Mouse (Mus musculus) Patski (cell line): ENCODE measurements around the gene Tff1. TPM values are rescaled to one million over a fixed set of nuclear protein-coding genes. Genes with fewer than 3 reads are reported as not detected.

ENCODE experiments used
- ATAC-seq: fragments of 100-300 bp; one replicate; pipeline ENCODE4 v1.8.0; 2021
- CTCF ChIA-PET: fragments of 350-600 bp; sonication (Branson Sonifier 250); formaldehyde crosslinking; loops from one replicate; lab custom pipeline; 2022; ENCODE audit warnings: inconsistent platforms; lab: Charles Lee
- POLR2A ChIA-PET: fragments of 350-600 bp; sonication (Branson Sonifier 250); formaldehyde crosslinking; loops from one replicate; lab custom pipeline; 2022; ENCODE audit warnings: antibody characterized with exemption, inconsistent platforms; lab: Charles Lee
- DNase-seq: peaks from one replicate; pipeline ENCODE4 v3.0.0-alpha.2; 2011; ENCODE audit warnings: low read depth, low spot score
- H3K27me3 ChIP-seq: fragments of 371-371 bp; one replicate; pipeline ENCODE4 v1.5.1; 2021
- CTCF ChIP-seq: fragments of 100-300 bp; IDR thresholded peaks from one replicate; pipeline ENCODE4 v1.5.1; 2021
- in situ Hi-C: fragments of 300-500 bp; cut with MboI; formaldehyde crosslinking; loops from 3 replicates; pipeline ENCODE4 v1.11.1; 2018; ENCODE audit warnings: low pct_unique_long_range_greater_than_20kb, mixed read lengths
- polyA plus RNA-seq: library from polyadenylated mRNA; unstranded; gene quantifications from one replicate; pipeline ENCODE4 v1.2.3, GENCODE M21; 2021

Tff1 gene
- polyA plus RNA-seq, 1 experiment from 2014 or later, result not detected

- H3K27me3 ChIP-seq, result no peaks in the 10 kb centered on the region
- ChIA-PET CTCF (interaction anchor here (1.4 kb wide), 1 partner anchor 14 kb away, joined by 3 read pairs; no protein-coding TSS in a partner anchor), POLR2A (no interaction called here)
- DNase-seq (no peak), ATAC-seq (no peak)
- in situ Hi-C loops, result no loop called here
- TF ChIP-seq CTCF, result no peak
Observed at GRCm38 (mm10) chr17:31153785-31154184, 11.3 kb downstream of the Tff1 start.

- ATAC-seq, result no peak
- DNase-seq, result no peak
- CTCF ChIA-PET, result interaction anchor here (1.3 to 1.4 kb wide), 2 partner anchors 11 to 15 kb away, joined by 3 read pairs; no protein-coding TSS in a partner anchor
- in situ Hi-C loops, result no loop called here
- no peak for TF ChIP-seq CTCF
- no peaks in the 10 kb centered on the region for H3K27me3 ChIP-seq
- POLR2A ChIA-PET, result no interaction called here
Observed at GRCm38 (mm10) chr17:31152966-31153499, 12.0 kb downstream of the Tff1 start.

DNA sequence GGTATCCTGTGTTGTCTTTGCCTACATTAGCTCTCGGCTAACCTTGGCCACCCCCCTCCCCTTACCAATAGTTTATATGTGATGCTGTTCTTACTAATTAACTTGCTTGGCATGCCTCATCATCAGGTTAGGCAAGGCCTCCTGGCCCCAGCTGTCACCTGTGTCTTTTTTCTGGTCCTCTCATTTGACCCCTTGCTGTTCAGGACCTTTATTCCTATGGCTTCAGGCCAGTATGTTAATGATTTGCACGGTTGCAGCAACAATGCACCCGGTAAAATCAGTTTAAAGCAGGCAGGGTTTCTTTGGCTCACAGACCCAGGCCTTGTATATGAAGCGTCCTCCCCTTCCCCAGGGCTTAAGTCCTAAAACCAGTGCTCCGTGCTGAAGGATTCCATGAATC lies 12.6 kb downstream of the Tff1 start:
- POLR2A ChIA-PET, result no interaction called here
- no peak for DNase-seq
- CTCF ChIA-PET, result interaction anchor here (1.3 to 1.4 kb wide), 2 partner anchors 10 to 15 kb away, joined by 3 read pairs; no protein-coding TSS in a partner anchor
- ATAC-seq, result no peak
- H3K27me3 ChIP-seq, result no peaks in the 10 kb centered on the region
- in situ Hi-C loops, result no loop called here
- TF ChIP-seq CTCF, result no peak

DNA sequence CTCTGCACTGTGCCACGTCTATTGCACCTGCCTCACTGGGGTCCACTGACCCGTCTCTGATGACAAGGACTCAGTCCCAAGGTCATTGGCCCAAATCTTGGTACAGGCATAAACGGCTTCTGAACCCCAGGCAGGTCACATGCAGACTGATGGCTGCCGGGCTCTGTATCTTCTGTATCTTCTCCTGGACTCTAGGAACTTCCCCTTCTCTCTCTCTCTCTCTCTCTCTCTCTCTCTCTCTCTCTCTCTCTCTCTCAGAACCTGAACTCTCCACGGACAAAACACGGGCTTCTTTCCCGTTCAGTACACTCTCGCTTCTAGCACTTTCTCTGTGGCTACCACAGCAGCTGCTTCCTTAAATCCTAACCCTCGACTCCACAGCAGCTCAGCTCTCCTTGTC lies 19.1 kb downstream of the Tff1 start:
- ChIA-PET CTCF (no interaction called here), POLR2A (no interaction called here)
- H3K27me3 ChIP-seq, result no peaks in the 10 kb centered on the region
- no peak for TF ChIP-seq CTCF
- in situ Hi-C loops, result no loop called here
- ATAC-seq (no peak), DNase-seq (no peak)

GRCm38 (mm10) chr17:31144040-31145037 lies 20.7 kb downstream of the Tff1 start, which contains the start of gene Tff2:
Tff2 (minus strand) TSS chr17:31144282.
- ATAC-seq (no peak), DNase-seq (no peak)
- H3K27me3 ChIP-seq, result no peaks in the 10 kb centered on the region
- CTCF ChIA-PET, result no interaction called here
- POLR2A ChIA-PET, result no interaction called here
- in situ Hi-C loops, result no loop called here
- TF ChIP-seq CTCF, result no peak

DNA sequence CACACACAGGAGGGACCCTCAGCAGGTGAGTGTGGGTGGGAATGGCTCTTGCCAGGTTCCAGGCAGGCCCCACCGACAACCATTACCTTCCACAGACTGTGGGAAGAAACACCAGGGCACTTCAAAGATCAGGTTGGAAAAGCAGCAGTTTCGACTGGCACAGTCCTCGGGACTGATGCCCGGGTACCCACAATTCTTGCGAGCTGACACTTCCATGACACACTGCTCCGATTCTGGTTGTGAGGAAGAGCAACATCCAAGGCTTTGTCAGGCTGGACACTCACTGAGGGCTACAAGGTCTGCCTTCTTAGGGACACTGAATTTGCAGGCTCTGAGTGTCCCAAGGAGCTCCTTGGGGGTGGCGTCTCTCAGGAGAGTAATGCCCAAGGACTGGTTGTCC lies 23.0 kb downstream of the Tff1 start:
- CTCF ChIA-PET, result interaction anchor here (1.3 kb wide), 1 partner anchor 10 kb away, joined by 3 read pairs; no protein-coding TSS in a partner anchor
- in situ Hi-C loops, result no loop called here
- POLR2A ChIA-PET, result no interaction called here
- no peaks in the 10 kb centered on the region for H3K27me3 ChIP-seq
- ATAC-seq (no peak), DNase-seq (no peak)
- TF ChIP-seq CTCF, result no peak

GRCm38 (mm10) chr17:31138398-31138797 lies 26.7 kb downstream of the Tff1 start:
- peak; percentile 79 for TF ChIP-seq CTCF
- in situ Hi-C loops, result loop anchor here (10.0 kb wide), 1 partner anchor 346 kb away; no protein-coding TSS in a partner anchor
- ATAC-seq (no peak), DNase-seq (no peak)
- peaks cover 2% of the 10 kb centered on the region for H3K27me3 ChIP-seq
- ChIA-PET CTCF (no interaction called here), POLR2A (no interaction called here)

GRCm38 (mm10) chr17:31136821-31137220 lies 28.3 kb downstream of the Tff1 start:
- ATAC-seq (no peak), DNase-seq (no peak)
- ChIA-PET CTCF (no interaction called here), POLR2A (no interaction called here)
- in situ Hi-C loops, result loop anchor here (10.0 kb wide), 1 partner anchor 348 kb away; no protein-coding TSS in a partner anchor
- H3K27me3 ChIP-seq, result peaks cover 2% of the 10 kb centered on the region
- no peak for TF ChIP-seq CTCF

DNA sequence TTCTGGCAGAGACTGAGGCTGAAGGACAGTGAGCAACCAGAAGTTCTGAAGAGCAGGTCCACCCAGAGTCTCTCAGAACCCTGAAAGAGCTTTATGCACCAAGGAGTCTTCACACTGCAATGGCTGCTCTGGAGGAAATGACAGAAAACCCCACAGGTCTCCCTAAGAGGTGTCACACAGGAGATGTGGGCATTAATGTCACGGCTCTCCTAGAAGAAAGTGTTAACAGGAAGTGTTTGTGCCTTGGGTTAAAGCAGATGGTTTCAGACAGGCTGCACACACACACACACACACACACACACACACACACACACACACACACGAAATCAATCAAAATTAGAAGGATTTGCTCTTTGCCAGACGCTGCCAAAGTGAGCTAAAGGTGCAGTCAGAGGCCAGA lies 28.8 kb downstream of the Tff1 start:
- DNase-seq (no peak), ATAC-seq (no peak)
- in situ Hi-C loops, result loop anchor here (10.0 kb wide), 1 partner anchor 349 kb away; no protein-coding TSS in a partner anchor
- ChIA-PET CTCF (no interaction called here), POLR2A (no interaction called here)
- TF ChIP-seq CTCF, result no peak
- H3K27me3 ChIP-seq, result peaks cover 2% of the 10 kb centered on the region

DNA sequence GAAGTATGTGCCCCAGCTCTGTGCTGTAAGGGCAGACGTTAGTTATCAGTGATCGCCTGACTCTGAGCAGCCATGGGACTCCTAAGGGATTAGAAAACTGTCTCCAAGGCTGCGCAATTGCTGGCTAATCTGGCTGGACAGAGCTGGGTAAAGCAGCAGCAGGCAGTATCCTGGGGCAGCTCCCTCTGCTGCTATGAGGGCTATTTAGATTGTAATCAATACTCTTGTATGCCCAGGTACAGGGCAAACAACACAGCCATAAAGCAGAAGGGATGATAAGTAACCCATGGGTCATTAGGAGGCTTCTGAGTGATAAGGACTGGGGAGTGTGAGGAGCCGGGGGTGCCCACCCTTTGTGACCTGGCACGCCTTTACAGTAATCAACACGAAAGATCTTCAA lies 30.2 kb downstream of the Tff1 start:
- DNase-seq (no peak), ATAC-seq (no peak)
- CTCF ChIA-PET, result no interaction called here
- in situ Hi-C loops, result loop anchor here (10.0 kb wide), 1 partner anchor 350 kb away; no protein-coding TSS in a partner anchor
- peaks cover 2% of the 10 kb centered on the region for H3K27me3 ChIP-seq
- TF ChIP-seq CTCF, result no peak
- POLR2A ChIA-PET, result no interaction called here
